Comparison of ENCODE assay signal across 10 mouse cellular contexts in genomic region chr9:120733681-120734465, GRCm38 (mm10).
DNase-seq lines count a peak whose midpoint lies in the region; ATAC-seq and TF ChIP-seq lines count a peak whose summit lies in the region.
"Had no signal": no experiment of that assay in that cellular context is flagged by ENCODE, and none has a peak within 500 bp of the region (broad histone marks: within the 10 kb centered on the region; RNA-seq: fewer than 3 reads in every experiment).

No protein-coding gene starts in this region.

- no peaks in the 10 kb centered on the region for H3K9me3 ChIP-seq in heart, embryonic 11.5 days (replicated peaks; ENCODE audit: control insufficient read depth, low read length)
- no peaks in the 10 kb centered on the region for H3K9me3 ChIP-seq in heart, embryonic 10.5 days
- no peaks in the 10 kb centered on the region for H3K9me3 ChIP-seq in midbrain, embryonic 15.5 days
- H3K9me3 ChIP-seq: liver, embryonic 15.5 days had no signal

- no peak overlapping the region for H3K27ac ChIP-seq in heart, embryonic 11.5 days (ENCODE audit: low read depth, low read length)
- peak overlapping the region; percentile 30; the same call in 1 of the 2 replicates for H3K27ac ChIP-seq in heart, embryonic 10.5 days
- H3K27ac ChIP-seq in midbrain, embryonic 15.5 days, result peak overlapping the region; percentile 12; the same call in 1 of the 2 replicates
- H3K27ac ChIP-seq: liver, embryonic 15.5 days had no signal

- 43% methylated on average over 11 of the region's 11 CpGs for WGBS in heart, embryonic 11.5 days (ENCODE audit: insufficient replicate concordance)
- 44% methylated on average over 11 of the region's 11 CpGs for WGBS in heart, embryonic 10.5 days
- 42% methylated on average over 11 of the region's 11 CpGs for WGBS in midbrain, embryonic 15.5 days

- no peak overlapping the region for H3K4me2 ChIP-seq in heart, embryonic 11.5 days
- no peak overlapping the region for H3K4me2 ChIP-seq in midbrain, embryonic 15.5 days
- H3K4me2 ChIP-seq: liver, embryonic 15.5 days had no signal

- no peak for ATAC-seq in heart, embryonic 11.5 days (replicated peaks; ENCODE audit: insufficient number of reproducible peaks, low FRiP score, low TSS enrichment)
- peak; percentile 67; the same call in 1 of the 2 replicates for ATAC-seq in midbrain, embryonic 15.5 days (replicated peaks)

- 0 out of 2 replicates have a peak, but pooled peaks cover 3% of the 10 kb centered on the region for H3K27me3 ChIP-seq in heart, embryonic 11.5 days (ENCODE audit: control insufficient read depth, insufficient read depth, low read length)
- H3K27me3 ChIP-seq in heart, embryonic 10.5 days (ENCODE audit: insufficient read depth, poor library complexity, severe bottlenecking), result no peaks in the 10 kb centered on the region; the same call in 1 of the 2 replicates
- H3K27me3 ChIP-seq in midbrain, embryonic 15.5 days (replicated peaks), result no peaks in the 10 kb centered on the region
- H3K27me3 ChIP-seq: CH12.LX; liver, embryonic 15.5 days had no signal

- no peak for TF ChIP-seq POLR2A in brain, embryonic 14.5 days (IDR thresholded peaks at IDR 0.05; ENCODE audit: borderline replicate concordance, extremely low read depth, insufficient read depth, insufficient read length, poor library complexity, severe bottlenecking)

- no peaks in the 10 kb centered on the region for H3K36me3 ChIP-seq in heart, embryonic 11.5 days (ENCODE audit: control insufficient read depth, insufficient read depth, low read length)
- no peaks in the 10 kb centered on the region for H3K36me3 ChIP-seq in heart, embryonic 10.5 days
- no peaks in the 10 kb centered on the region for H3K36me3 ChIP-seq in midbrain, embryonic 15.5 days (replicated peaks)
- H3K36me3 ChIP-seq: liver, embryonic 15.5 days had no signal

- no peak overlapping the region for H3K9ac ChIP-seq in heart, embryonic 11.5 days (ENCODE audit: low read depth, low read length)
- H3K9ac ChIP-seq in midbrain, embryonic 15.5 days, result no peak overlapping the region
- H3K9ac ChIP-seq: liver, embryonic 15.5 days had no signal

- H3K4me1 ChIP-seq in heart, embryonic 11.5 days (ENCODE audit: control insufficient read depth, insufficient read depth, low read length), result peaks cover 41% of the 10 kb centered on the region
- peaks cover 51% of the 10 kb centered on the region for H3K4me1 ChIP-seq in heart, embryonic 10.5 days
- peaks cover 41% of the 10 kb centered on the region for H3K4me1 ChIP-seq in midbrain, embryonic 15.5 days

- TF ChIP-seq CTCF in brain, embryonic 14.5 days (IDR thresholded peaks at IDR 0.05; ENCODE audit: borderline replicate concordance, extremely low read depth, insufficient read depth, insufficient read length), result peak; percentile 43; the same call in 1 of the 2 replicates

- DNase-seq in heart, adult 11 months, result peak; percentile 95
- DNase-seq in brain, embryonic 14.5 days (ENCODE audit: low read depth), result peak; percentile 76
- peak; percentile 78 for DNase-seq in heart, embryonic 10.5 days (ENCODE audit: low spot score)
- peak; percentile 48 to 70 for DNase-seq in kidney, postnatal 25 days
- no peak for DNase-seq in spleen, postnatal 10 days (ENCODE audit: low spot score in 2 of 2)
- no peak for DNase-seq in right cerebral cortex, postnatal 36 days (ENCODE audit: low spot score in 2 of 2)

- no peak overlapping the region for H3K4me3 ChIP-seq in heart, embryonic 11.5 days (ENCODE audit: low read depth, low read length)
- no peak overlapping the region for H3K4me3 ChIP-seq in heart, embryonic 10.5 days
- H3K4me3 ChIP-seq in midbrain, embryonic 15.5 days, result no peak overlapping the region
- H3K4me3 ChIP-seq: liver, embryonic 15.5 days had no signal

Comparison
In these comparisons a context has a peak if more than half of its experiments do, and no peak if none do; other contexts are left out.
1. DNase-seq: peak in heart, adult 11 months (single experiment), brain, embryonic 14.5 days (single experiment), heart, embryonic 10.5 days (single experiment) and kidney, postnatal 25 days (2 of 2); none in spleen, postnatal 10 days (0 of 2) and right cerebral cortex, postnatal 36 days (0 of 2).